Mouse (Mus musculus) forebrain, postnatal 0 days (tissue): Measurements from ENCODE around the gene Dennd2a. TPM values are rescaled to one million over a fixed set of nuclear protein-coding genes. Genes with fewer than 3 reads are reported as not detected.

Experiments used
- ATAC-seq: fragments of 200-750 bp; cut with Nextera tagmentation; 2 replicates; pipeline ENCODE4 v1.8.0; 2017; ENCODE audit warnings: mild to moderate bottlenecking, moderate library complexity
- DNase-seq: peaks from one replicate; pipeline ENCODE4 v3.0.0-alpha.2; 2015
- H3K27ac ChIP-seq: fragments of 300-500 bp; sonication (generic); 2 replicates; pipeline ENCODE4 v1.5.1; 2014; ENCODE audit warnings: low read depth, mild to moderate bottlenecking, antibody characterized with exemption, low read length, moderate library complexity, mixed read lengths
- H3K27me3 ChIP-seq: fragments of 300-500 bp; sonication (generic); 2 replicates; pipeline ENCODE4 v1.6.1; 2014; ENCODE audit warnings: mild to moderate bottlenecking, low read length, mixed read lengths; ENCODE audit not compliant: insufficient read depth
- H3K36me3 ChIP-seq: fragments of 300-500 bp; sonication (generic); 2 replicates; pipeline ENCODE4 v1.6.1; 2014; ENCODE audit warnings: mild to moderate bottlenecking, moderate library complexity; ENCODE audit not compliant: insufficient read depth
- H3K4me1 ChIP-seq: fragments of 300-500 bp; sonication (generic); 2 replicates; pipeline ENCODE4 v1.6.1; 2014; ENCODE audit warnings: antibody characterized with exemption; ENCODE audit not compliant: insufficient read depth
- H3K4me2 ChIP-seq: fragments of 300-500 bp; sonication (generic); 2 replicates; pipeline ENCODE4 v1.6.1; 2014; ENCODE audit warnings: low read depth, mild to moderate bottlenecking, moderate library complexity
- H3K4me3 ChIP-seq: fragments of 300-500 bp; sonication (generic); 2 replicates; pipeline ENCODE4 v1.5.1; 2014; ENCODE audit warnings: low read depth, low read length, mixed read lengths
- H3K9ac ChIP-seq: fragments of 300-500 bp; sonication (generic); 2 replicates; pipeline ENCODE4 v1.6.1; 2014; ENCODE audit warnings: mild to moderate bottlenecking
- H3K9me3 ChIP-seq: fragments of 300-500 bp; sonication (generic); 2 replicates; pipeline ENCODE4 v1.6.1; 2016; ENCODE audit warnings: low read length
- CTCF ChIP-seq: sonication (generic); IDR thresholded peaks from 2 replicates; pipeline ENCODE4 v1.5.1; 2016; ENCODE audit warnings: antibody characterized with exemption, control low read depth, low read depth
- WGBS: fragments of 180-500 bp; shearing (Covaris S2); extraction: QIAGEN DNeasy Blood & Tissue Kit; methylation state at CpG from one replicate; pipeline ENCODE4 v1.1.7; 2014; 5-methylcytosine and 5-hydroxymethylcytosine counted together
- polyA plus RNA-seq: library from polyadenylated mRNA; unstranded; fragments of >200 nt; fragmentation: Nextera tagmentation; extraction: Ambion mirVana; gene quantifications from 2 replicates; pipeline ENCODE4 v1.2.1, GENCODE M21; 2015
- total RNA-seq: library from RNA; depleted of rRNA; stranded (reverse); fragments of >200 nt; gene quantifications from 2 replicates; pipeline ENCODE4 v1.2.3, GENCODE M21; 2014

Gene Dennd2a
- total and polyA plus RNA-seq, 2 experiments from 2014 or later: 8.2 to 13.7 TPM

- WGBS: under 1% methylated on average over 47 of the region's 54 CpGs
- Histone ChIP-seq H3K4me1 (peaks cover 29% of the 10 kb centered on the region), H3K9me3 (no peaks in the 10 kb centered on the region), H3K9ac (peak overlapping the region; percentile 75), H3K27me3 (no peaks in the 10 kb centered on the region), H3K36me3 (no peaks in the 10 kb centered on the region), H3K4me2 (peak overlapping the region; percentile 67), H3K4me3 (peak overlapping the region; percentile 83), H3K27ac (peak overlapping the region; percentile 87)
- TF ChIP-seq CTCF: no peak
- ATAC-seq: peak; percentile 72
- DNase-seq: peak; percentile 55
These were observed 587 bp downstream of the Dennd2a start for GRCm38 (mm10) chr6:39556900-39557659.

GRCm38 (mm10) chr6:39555648-39555945 is 2.1 kb downstream of the Dennd2a start:
- H3K36me3 ChIP-seq: no peaks in the 10 kb centered on the region
- ATAC-seq (no peak), DNase-seq (no peak)
- H3K27me3 ChIP-seq: no peaks in the 10 kb centered on the region
- H3K4me3 ChIP-seq: no peak overlapping the region; the same call in 1 of the 2 replicates
- H3K9ac ChIP-seq: no peak overlapping the region
- no peaks in the 10 kb centered on the region for H3K9me3 ChIP-seq
- TF ChIP-seq CTCF: no peak
- WGBS: 56% methylated on average over 2 of the region's 2 CpGs
- peaks cover 29% of the 10 kb centered on the region for H3K4me1 ChIP-seq
- peak overlapping the region; percentile 67 for H3K4me2 ChIP-seq
- H3K27ac ChIP-seq: no peak overlapping the region

GRCm38 (mm10) chr6:39554888-39555647 is 2.6 kb downstream of the Dennd2a start:
- H3K4me2 ChIP-seq: peak overlapping the region; percentile 67
- DNase-seq (no peak), ATAC-seq (no peak)
- peaks cover 29% of the 10 kb centered on the region for H3K4me1 ChIP-seq
- no peak overlapping the region for H3K9ac ChIP-seq
- no peaks in the 10 kb centered on the region for H3K27me3 ChIP-seq
- no peak overlapping the region for H3K27ac ChIP-seq
- H3K9me3 ChIP-seq: no peaks in the 10 kb centered on the region
- H3K36me3 ChIP-seq: no peaks in the 10 kb centered on the region
- 0 out of 2 replicates have a peak, but pooled peaks have one; percentile 4 for TF ChIP-seq CTCF
- H3K4me3 ChIP-seq: no peak overlapping the region; the same call in 1 of the 2 replicates
- WGBS: 43% methylated on average over 12 of the region's 12 CpGs

GRCm38 (mm10) chr6:39551981-39552636 is 5.6 kb downstream of the Dennd2a start:
- TF ChIP-seq CTCF: no peak
- Histone ChIP-seq H3K9me3 (no peaks in the 10 kb centered on the region), H3K27me3 (no peaks in the 10 kb centered on the region), H3K4me2 (no peak overlapping the region), H3K4me1 (peaks cover 24% of the 10 kb centered on the region; the same call in 1 of the 2 replicates), H3K4me3 (no peak overlapping the region), H3K36me3 (no peaks in the 10 kb centered on the region), H3K9ac (no peak overlapping the region), H3K27ac (no peak overlapping the region)
- WGBS: 72% methylated on average over 8 of the region's 8 CpGs
- DNase-seq: no peak
- no peak for ATAC-seq

- no peak overlapping the region for H3K4me3 ChIP-seq
- H3K4me2 ChIP-seq: no peak overlapping the region
- no peaks in the 10 kb centered on the region for H3K27me3 ChIP-seq
- TF ChIP-seq CTCF: no peak
- H3K9ac ChIP-seq: no peak overlapping the region
- H3K9me3 ChIP-seq: no peaks in the 10 kb centered on the region
- H3K36me3 ChIP-seq: no peaks in the 10 kb centered on the region
- no peak overlapping the region for H3K27ac ChIP-seq
- H3K4me1 ChIP-seq: no peaks in the 10 kb centered on the region; the same call in none of the 2 replicates
- no peak for DNase-seq
- WGBS: 61% methylated on average over 5 of the region's 5 CpGs
- peak; percentile 26; the same call in 1 of the 2 replicates for ATAC-seq
These were observed 9.6 kb downstream of the Dennd2a start for GRCm38 (mm10) chr6:39548030-39548429.

GRCm38 (mm10) chr6:39545474-39545873 is 12.2 kb downstream of the Dennd2a start:
- Histone ChIP-seq H3K4me1 (no peaks in the 10 kb centered on the region; the same call in none of the 2 replicates), H3K4me2 (no peak overlapping the region), H3K27ac (no peak overlapping the region), H3K27me3 (no peaks in the 10 kb centered on the region), H3K9me3 (no peaks in the 10 kb centered on the region), H3K4me3 (no peak overlapping the region), H3K9ac (no peak overlapping the region), H3K36me3 (no peaks in the 10 kb centered on the region)
- DNase-seq: no peak
- WGBS: 83% methylated on average over 7 of the region's 7 CpGs
- no peak for ATAC-seq
- no peak for TF ChIP-seq CTCF
